Mouse (Mus musculus) CH12.LX (cell line): Measurements from ENCODE around the gene Greb1. TPM values are rescaled to one million over a fixed set of nuclear protein-coding genes. Genes with fewer than 3 reads are reported as not detected.

Source experiments
- DNase-seq: peaks from one replicate; pipeline ENCODE4 v3.0.0-alpha.2; 2013; ENCODE audit errors: extremely low read depth
- H3K27ac ChIP-seq: 2 replicates; pipeline ENCODE4 v1.5.1; 2012; ENCODE audit warnings: low read depth, mild to moderate bottlenecking, control low read depth, moderate library complexity; ENCODE audit not compliant: insufficient read depth
- H3K27me3 ChIP-seq: replicated peaks from 2 replicates; pipeline ENCODE3; 2012; ENCODE audit warnings: inconsistent platforms
- H3K36me3 ChIP-seq, 2 experiments: replicated peaks in 1 of 2; 2 replicates each; pipeline versions ENCODE3 to v1.6.1; 2012; ENCODE audit warnings: inconsistent platforms in 1 of 2, low read length in 1 of 2, mild to moderate bottlenecking in 1 of 2, mixed read lengths in 1 of 2, moderate library complexity in 1 of 2; ENCODE audit not compliant: control insufficient read depth in 1 of 2, insufficient read depth in 1 of 2
- H3K4me1 ChIP-seq, 2 experiments: 2 replicates each; pipeline ENCODE4 v1.6.1; 2012; ENCODE audit warnings: inconsistent platforms in 1 of 2, moderate library complexity in 1 of 2; ENCODE audit not compliant: insufficient read depth in 2 of 2, control insufficient read depth in 1 of 2
- H3K4me2 ChIP-seq: 2 replicates; pipeline ENCODE4 v1.6.1; 2012; ENCODE audit warnings: low read depth, mild to moderate bottlenecking, control low read depth; ENCODE audit not compliant: poor library complexity, insufficient read depth, severe bottlenecking
- H3K4me3 ChIP-seq, 3 experiments: fragments of 150-350 bp in 1 of 3; sonication (generic) in 1 of 3; replicated peaks in 1 of 3; 2 replicates each; pipeline versions ENCODE3 to v1.5.1; 2011 to 2012; ENCODE audit warnings: low read depth in 2 of 3, low read length in 2 of 3, mild to moderate bottlenecking in 2 of 3, moderate library complexity in 2 of 3, control low read depth in 1 of 3, improper control_type of control experiment in 1 of 3, inconsistent platforms in 1 of 3, mixed read lengths in 1 of 3; ENCODE audit not compliant: poor library complexity in 1 of 3
- H3K79me2 ChIP-seq: replicated peaks from 2 replicates; pipeline ENCODE4 v1.6.1; 2012; ENCODE audit warnings: mild to moderate bottlenecking, moderate library complexity; ENCODE audit not compliant: control insufficient read depth, poor library complexity, insufficient read depth, severe bottlenecking; ENCODE audit errors: extremely low read depth
- H3K9ac ChIP-seq: 2 replicates; pipeline ENCODE4 v1.6.1; 2012; ENCODE audit warnings: low read depth, mild to moderate bottlenecking, control low read depth, moderate library complexity; ENCODE audit not compliant: insufficient read depth
- H3K9me3 ChIP-seq: replicated peaks from 2 replicates; pipeline ENCODE3; 2012; ENCODE audit warnings: low read length, inconsistent platforms, mixed read lengths
- BHLHE40 ChIP-seq: IDR thresholded peaks from 2 replicates; pipeline ENCODE4 v1.6.1; 2011; ENCODE audit warnings: mild to moderate bottlenecking, low read depth, low read length, improper control_type of control experiment
- CHD1 ChIP-seq: IDR thresholded peaks from 2 replicates; pipeline ENCODE4 v1.6.1; 2012; ENCODE audit warnings: low read depth, low read length, improper control_type of control experiment, inconsistent platforms
- CTCF ChIP-seq, 2 experiments: IDR thresholded peaks in 1 of 2; conservative IDR thresholded peaks in 1 of 2; 2 replicates each; pipeline ENCODE4 v1.5.1; 2011 to 2012; ENCODE audit warnings: low read depth in 2 of 2, low read length in 2 of 2, improper control_type of control experiment in 1 of 2, inconsistent platforms in 1 of 2, mild to moderate bottlenecking in 1 of 2, moderate library complexity in 1 of 2
- E2F4 ChIP-seq: IDR thresholded peaks from 2 replicates; pipeline ENCODE4 v1.6.1; 2011; ENCODE audit warnings: low read depth, low read length, improper control_type of control experiment; ENCODE audit not compliant: insufficient replicate concordance
- EP300 ChIP-seq: IDR thresholded peaks from 2 replicates; pipeline ENCODE4 v1.6.1; 2011; ENCODE audit warnings: low read length, improper control_type of control experiment
- ETS1 ChIP-seq: conservative IDR thresholded peaks from 2 replicates; pipeline ENCODE4 v1.6.1; 2012; ENCODE audit warnings: low read depth, mild to moderate bottlenecking, inconsistent platforms, low read length, improper control_type of control experiment, moderate library complexity
- GABPA ChIP-seq: IDR thresholded peaks from 2 replicates; pipeline ENCODE4 v1.6.1; 2012; ENCODE audit warnings: low read depth, low read length, improper control_type of control experiment, inconsistent platforms; ENCODE audit not compliant: insufficient replicate concordance
- HCFC1 ChIP-seq: IDR thresholded peaks from 2 replicates; pipeline ENCODE4 v1.6.1; 2012; ENCODE audit warnings: low read depth, mild to moderate bottlenecking, inconsistent platforms, low read length, improper control_type of control experiment
- JUND ChIP-seq: conservative IDR thresholded peaks from 2 replicates; pipeline ENCODE4 v1.6.1; 2011; ENCODE audit warnings: low read depth, low read length, improper control_type of control experiment
- KAT2A ChIP-seq: IDR thresholded peaks from 2 replicates; pipeline ENCODE4 v1.6.1; 2012; ENCODE audit warnings: low read length, improper control_type of control experiment, inconsistent platforms; ENCODE audit not compliant: insufficient replicate concordance
- MAFK ChIP-seq: IDR thresholded peaks from 2 replicates; pipeline ENCODE4 v1.6.1; 2011; ENCODE audit warnings: low read length, improper control_type of control experiment; ENCODE audit not compliant: insufficient replicate concordance
- MAX ChIP-seq: IDR thresholded peaks from 2 replicates; pipeline ENCODE4 v1.6.1; 2011; ENCODE audit warnings: low read length, improper control_type of control experiment
- MEF2A ChIP-seq: IDR thresholded peaks from 2 replicates; pipeline ENCODE4 v1.6.1; 2014; ENCODE audit warnings: low read depth, mild to moderate bottlenecking, inconsistent platforms, low read length, improper control_type of control experiment, borderline replicate concordance
- NELFE ChIP-seq: IDR thresholded peaks from 2 replicates; pipeline ENCODE4 v1.6.1; 2011; ENCODE audit warnings: low read depth, low read length, improper control_type of control experiment
- NRF1 ChIP-seq: IDR thresholded peaks from 2 replicates; pipeline ENCODE4 v1.6.1; 2014; ENCODE audit warnings: low read depth, mild to moderate bottlenecking, inconsistent platforms, low read length, improper control_type of control experiment, moderate library complexity
- POLR2A ChIP-seq: IDR thresholded peaks from 2 replicates; pipeline ENCODE4 v1.6.1; 2011; ENCODE audit warnings: low read depth, mild to moderate bottlenecking, improper control_type of control experiment, low read length
- POLR2AphosphoS2 ChIP-seq: IDR thresholded peaks from 2 replicates; pipeline ENCODE4 v1.6.1; 2011; ENCODE audit warnings: low read depth, low read length, improper control_type of control experiment
- RCOR1 ChIP-seq: conservative IDR thresholded peaks from 2 replicates; pipeline ENCODE4 v1.6.1; 2012; ENCODE audit warnings: low read depth, mild to moderate bottlenecking, inconsistent platforms, low read length, improper control_type of control experiment
- SIN3A ChIP-seq: IDR thresholded peaks from 2 replicates; pipeline ENCODE4 v1.6.1; 2012; ENCODE audit warnings: low read length, improper control_type of control experiment, inconsistent platforms
- SMC3 ChIP-seq: IDR thresholded peaks from 2 replicates; pipeline ENCODE4 v1.6.1; 2011; ENCODE audit warnings: low read depth, low read length, improper control_type of control experiment
- TBP ChIP-seq: conservative IDR thresholded peaks from 2 replicates; pipeline ENCODE4 v1.6.1; 2011; ENCODE audit warnings: low read depth, low read length, improper control_type of control experiment
- TCF12 ChIP-seq: IDR thresholded peaks from 2 replicates; pipeline ENCODE4 v1.6.1; 2014; ENCODE audit warnings: low read depth, mild to moderate bottlenecking, inconsistent platforms, low read length, improper control_type of control experiment
- UBTF ChIP-seq: IDR thresholded peaks from 2 replicates; pipeline ENCODE4 v1.6.1; 2012; ENCODE audit warnings: low read depth, mild to moderate bottlenecking, inconsistent platforms, low read length, improper control_type of control experiment, moderate library complexity
- USF1 ChIP-seq: IDR thresholded peaks from 2 replicates; pipeline ENCODE4 v1.6.1; 2014; ENCODE audit warnings: low read depth, mild to moderate bottlenecking, inconsistent platforms, low read length, improper control_type of control experiment
- USF2 ChIP-seq: conservative IDR thresholded peaks from 2 replicates; pipeline ENCODE4 v1.6.1; 2011; ENCODE audit warnings: low read depth, low read length, improper control_type of control experiment
- ZKSCAN1 ChIP-seq: IDR thresholded peaks from 2 replicates; pipeline ENCODE4 v1.6.1; 2012; ENCODE audit warnings: low read depth, inconsistent platforms, low read length, improper control_type of control experiment, borderline replicate concordance
- ZNF384 ChIP-seq: IDR thresholded peaks from 2 replicates; pipeline ENCODE4 v1.6.1; 2012; ENCODE audit warnings: low read depth, low read length, improper control_type of control experiment, inconsistent platforms
- dilution Hi-C: fragments of 300-500 bp; cut with MboI; formaldehyde crosslinking; loops from 2 replicates; pipeline ENCODE4 v1.14.3; 2020; ENCODE audit warnings: low sequenced_read_pairs; ENCODE audit not compliant: extremely low pct_unique_long_range_greater_than_20kb, extremely low pct_ligation_motif_present
- in situ Hi-C: fragments of 300-500 bp; cut with MboI; formaldehyde crosslinking; loops from 3 replicates; pipeline ENCODE4 v1.14.3; 2019; ENCODE audit warnings: low sequenced_read_pairs, low pct_ligation_motif_present, low pct_unique_long_range_greater_than_20kb, mixed read lengths
- polyA plus RNA-seq: library from polyadenylated mRNA; unstranded; fragments of >175 nt; gene quantifications from 2 replicates; pipeline ENCODE4 v1.2.1, GENCODE M21; 2012; ENCODE audit warnings: low read depth; ENCODE audit not compliant: insufficient read length
- total RNA-seq, 2 experiments: library from RNA; depleted of rRNA; stranded (reverse); fragments of 300-350 nt in 1 of 2; fragments of >200 nt in 1 of 2; gene quantifications; 2 replicates each; pipeline ENCODE4 v1.2.3; 2012 to 2014

Gene Greb1
- total and polyA plus RNA-seq, 3 experiments: not detected

- in situ Hi-C loops: no loop called here
- Histone ChIP-seq H3K79me2 (no peaks in the 10 kb centered on the region), H3K4me1 (peaks cover 0 to 4% of the 10 kb centered on the region in 2 experiments; a peak in 1 of 4 replicates), H3K27ac (no peak overlapping the region), H3K36me3 (no peaks in the 10 kb centered on the region), H3K9ac (no peak overlapping the region), H3K27me3 (no peaks in the 10 kb centered on the region), H3K9me3 (no peaks in the 10 kb centered on the region), H3K4me2 (no peak overlapping the region), H3K4me3 (no peak overlapping the region)
- DNase-seq: no peak
- dilution Hi-C loops: no loop called here
- TF ChIP-seq MAFK (no peak), SIN3A (no peak), RCOR1 (no peak), CHD1 (no peak), MEF2A (no peak), NRF1 (no peak), USF1 (no peak), EP300 (no peak), E2F4 (no peak), KAT2A (no peak), ETS1 (no peak), UBTF (no peak), GABPA (no peak), ZKSCAN1 (no peak)
Observed at GRCm38 (mm10) chr12:16798894-16799293, 1.8 kb downstream of the Greb1 start.

GRCm38 (mm10) chr12:16795781-16796180 lies 4.9 kb downstream of the Greb1 start:
- no peak for TF ChIP-seq NELFE
- TF ChIP-seq BHLHE40: no peak
- no peak for TF ChIP-seq NRF1
- TF ChIP-seq POLR2A: no peak
- no peak for TF ChIP-seq POLR2AphosphoS2
- no peak for TF ChIP-seq ZKSCAN1
- TF ChIP-seq CHD1: no peak
- TF ChIP-seq GABPA: no peak
- TF ChIP-seq ZNF384: no peak
- TF ChIP-seq HCFC1: no peak
- TF ChIP-seq MAX: no peak
- no peak for TF ChIP-seq E2F4
- no peak for TF ChIP-seq MAFK
- TF ChIP-seq TBP: no peak
- TF ChIP-seq USF2: no peak
- no peak for TF ChIP-seq JUND
- no peak for TF ChIP-seq SMC3
- no peak for TF ChIP-seq TCF12
- TF ChIP-seq CTCF (conservative IDR thresholded peaks at IDR 0.05 in 1 of 2, IDR thresholded peaks at IDR 0.05 in 1 of 2; ENCODE audit: low read depth in 2 of 2, low read length in 2 of 2): no peak
- H3K27me3 ChIP-seq: no peaks in the 10 kb centered on the region
- H3K27ac ChIP-seq: no peak overlapping the region
- H3K79me2 ChIP-seq: no peaks in the 10 kb centered on the region
- no peaks in the 10 kb centered on the region for H3K9me3 ChIP-seq
- H3K4me1 ChIP-seq: peaks cover 0 to 4% of the 10 kb centered on the region in 2 experiments; a peak in 1 of 4 replicates
- DNase-seq: no peak
- H3K4me3 ChIP-seq: no peak overlapping the region
- H3K4me2 ChIP-seq: no peak overlapping the region
- dilution Hi-C loops (no loop called here), in situ Hi-C loops (no loop called here)
- H3K36me3 ChIP-seq: no peaks in the 10 kb centered on the region
- no peak overlapping the region for H3K9ac ChIP-seq
